Mouse (Mus musculus) cerebellum, adult 2 months (tissue): ENCODE results near the gene Etv6. TPM values are rescaled to one million over a fixed set of nuclear protein-coding genes. Genes with fewer than 3 reads are reported as not detected.

Source experiments
- DNase-seq, 2 experiments: peaks; one replicate each; pipeline ENCODE4 v3.0.0; 2021
- H3K27ac ChIP-seq: fragments of 200-500 bp; 2 replicates; pipeline ENCODE4 v1.5.1; 2012; ENCODE audit warnings: low read length, control low read depth, inconsistent platforms; ENCODE audit not compliant: insufficient read depth
- H3K27me3 ChIP-seq: fragments of 200-500 bp; 2 replicates; pipeline ENCODE4 v1.6.1; 2012; ENCODE audit warnings: inconsistent platforms, mild to moderate bottlenecking, low read length, moderate library complexity; ENCODE audit not compliant: control insufficient read depth, insufficient read depth
- H3K4me1 ChIP-seq: fragments of 200-500 bp; 2 replicates; pipeline ENCODE4 v1.6.1; 2011; ENCODE audit warnings: low read length; ENCODE audit not compliant: control insufficient read depth, insufficient read depth
- H3K4me3 ChIP-seq: fragments of 200-500 bp; replicated peaks from 2 replicates; pipeline ENCODE3; 2011; ENCODE audit warnings: mild to moderate bottlenecking, low read depth, low read length, control low read depth; ENCODE audit not compliant: insufficient read depth
- CTCF ChIP-seq: fragments of 200-500 bp; IDR thresholded peaks from 2 replicates; pipeline ENCODE4 v1.5.1; 2011; ENCODE audit warnings: low read depth, mild to moderate bottlenecking, control low read depth, low read length, moderate library complexity, borderline replicate concordance; ENCODE audit not compliant: insufficient read depth
- POLR2A ChIP-seq: fragments of 200-500 bp; IDR thresholded peaks from 2 replicates; pipeline ENCODE4 v1.6.1; 2011; ENCODE audit warnings: low read length, control low read depth, borderline replicate concordance; ENCODE audit not compliant: insufficient read depth
- whole genome bisulfite sequencing: fragments of 180-500 bp; shearing (Covaris S2); methylation state at CpG from one replicate; pipeline ENCODE4 v1.1.7; 2018; 5-methylcytosine and 5-hydroxymethylcytosine counted together
- polyA plus RNA-seq: library from polyadenylated mRNA; depleted of rRNA; stranded (reverse); fragments of >200 nt; gene quantifications from 2 replicates; pipeline ENCODE4 v1.2.3, GENCODE M21; 2012

Gene Etv6
- polyA plus RNA-seq, 1 experiment, result 8.9 TPM

DNA sequence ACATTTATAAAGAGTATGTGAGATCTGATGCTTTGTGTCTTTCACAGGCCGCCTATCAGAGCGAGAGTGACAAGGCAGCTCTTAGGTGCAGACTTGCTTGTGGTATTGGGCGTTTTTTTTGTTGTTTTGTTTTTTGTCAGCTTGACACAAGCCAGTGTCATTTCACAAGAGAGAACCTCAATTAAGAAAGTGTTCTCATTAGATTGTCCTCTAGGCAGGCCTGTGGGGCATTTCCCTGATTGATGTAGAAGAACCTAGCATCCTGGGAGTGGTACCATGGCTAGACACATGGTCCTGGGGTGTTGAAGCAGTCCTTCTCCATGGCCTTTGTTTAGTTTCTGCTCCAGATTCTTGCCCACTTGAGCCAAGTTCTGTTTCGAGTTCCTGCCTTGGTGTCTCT, 31.5 kb downstream of the Etv6 start:
- WGBS, result 97% methylated on average over 4 of the region's 4 CpGs
- H3K4me1 ChIP-seq, result no peaks in the 10 kb centered on the region
- TF ChIP-seq POLR2A (no peak), CTCF (no peak)
- H3K4me3 ChIP-seq, result no peak overlapping the region
- no peak for DNase-seq
- no peaks in the 10 kb centered on the region for H3K27me3 ChIP-seq
- H3K27ac ChIP-seq, result no peak overlapping the region

DNA sequence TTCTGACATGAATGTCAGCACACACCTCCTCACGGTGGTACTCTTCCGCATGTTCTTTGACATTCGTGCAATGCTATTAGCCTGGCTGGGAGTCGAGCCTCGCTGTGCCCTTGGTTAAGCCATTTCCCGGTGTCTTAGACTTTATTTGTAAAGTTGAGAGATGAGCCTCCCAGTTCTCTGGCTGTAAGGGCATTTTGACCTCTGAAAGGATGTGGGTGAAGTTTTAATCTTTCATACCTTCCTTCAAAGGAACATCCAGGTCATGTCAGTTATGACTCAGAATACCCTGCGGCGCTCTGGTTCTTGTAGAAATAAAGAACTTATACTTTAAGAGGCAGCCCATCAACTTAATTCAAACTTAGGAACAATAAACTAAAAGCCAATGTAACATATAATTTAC, 32.0 kb downstream of the Etv6 start:
- no peak for DNase-seq
- H3K27me3 ChIP-seq, result no peaks in the 10 kb centered on the region

DNA sequence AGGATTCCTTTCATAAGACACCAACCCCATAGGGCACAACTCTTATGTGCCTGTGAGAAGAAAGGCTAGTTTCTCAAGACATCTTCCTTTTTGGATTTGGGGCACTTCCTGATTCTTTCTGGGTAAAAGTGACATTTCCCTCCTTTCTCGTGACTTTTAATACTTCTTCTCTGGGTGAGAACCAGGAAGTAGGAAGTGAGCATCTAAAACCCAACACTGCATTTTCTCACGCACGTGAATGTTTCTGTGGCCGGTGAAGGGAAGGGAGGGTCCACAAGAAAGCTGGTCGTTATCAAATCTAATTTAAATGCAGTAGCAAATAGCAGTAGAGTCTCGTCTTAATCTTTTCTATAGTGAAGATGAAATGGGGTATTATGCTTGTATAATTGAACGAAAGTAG, 36.9 kb downstream of the Etv6 start:
- no peak for DNase-seq
- Histone ChIP-seq H3K27me3 (no peaks in the 10 kb centered on the region), H3K4me3 (no peak overlapping the region), H3K27ac (no peak overlapping the region), H3K4me1 (no peaks in the 10 kb centered on the region)
- WGBS, result 94% methylated on average over 7 of the region's 7 CpGs
- TF ChIP-seq CTCF (no peak), POLR2A (no peak)

More for the DNA sequence above, 32.0 kb downstream of the Etv6 start:
- Histone ChIP-seq H3K27ac (no peak overlapping the region), H3K4me1 (no peaks in the 10 kb centered on the region), H3K4me3 (no peak overlapping the region)
- no peak for TF ChIP-seq CTCF
- TF ChIP-seq POLR2A, result no peak
- 94% methylated on average over 8 of the region's 8 CpGs for WGBS

DNA sequence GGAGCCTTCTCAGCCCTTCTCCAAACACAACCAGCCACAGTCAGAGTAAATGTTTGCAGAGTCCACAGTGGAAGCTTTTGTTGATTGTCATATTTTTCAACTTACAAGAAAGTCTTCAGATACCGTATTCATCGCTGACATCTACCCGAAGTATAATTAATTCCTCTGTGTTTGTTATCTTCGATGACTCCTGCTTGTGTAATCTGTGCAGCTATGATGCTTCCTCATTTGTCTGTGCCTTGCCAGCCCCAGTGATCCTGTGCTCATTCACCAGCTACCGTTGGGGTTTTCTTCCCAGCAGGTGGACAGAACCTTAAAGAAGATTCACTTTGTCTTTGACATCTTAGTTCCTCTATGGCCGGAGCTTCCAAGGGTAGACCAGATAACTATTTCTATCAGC, 37.4 kb downstream of the Etv6 start:
- no peaks in the 10 kb centered on the region for H3K4me1 ChIP-seq
- 87% methylated on average over 6 of the region's 6 CpGs for WGBS
- no peak overlapping the region for H3K27ac ChIP-seq
- DNase-seq, result no peak
- H3K4me3 ChIP-seq, result no peak overlapping the region
- H3K27me3 ChIP-seq, result no peaks in the 10 kb centered on the region
- no peak for TF ChIP-seq CTCF
- no peak for TF ChIP-seq POLR2A

DNA sequence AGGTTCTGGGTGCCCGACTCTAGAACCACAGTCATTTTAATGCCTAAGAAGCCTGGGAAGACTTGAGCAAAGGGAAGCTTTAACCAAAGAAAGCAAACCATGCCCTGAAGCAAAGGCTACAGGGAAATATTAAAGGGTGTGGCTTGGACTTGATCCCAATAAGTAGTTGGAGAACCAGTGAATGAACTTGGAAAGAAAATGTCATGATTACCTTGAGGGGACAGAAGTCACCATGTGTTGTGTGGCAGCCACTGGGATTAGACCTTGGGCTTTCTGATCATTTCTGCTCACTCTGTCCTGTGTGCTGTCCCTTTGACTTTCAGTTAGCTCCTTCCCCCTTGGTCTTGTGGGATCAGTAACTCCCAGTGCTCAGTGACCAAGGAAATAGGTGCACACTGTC, 38.9 kb downstream of the Etv6 start:
- Histone ChIP-seq H3K27me3 (no peaks in the 10 kb centered on the region), H3K4me3 (no peak overlapping the region), H3K27ac (no peak overlapping the region), H3K4me1 (peaks cover 10% of the 10 kb centered on the region)
- no peak for DNase-seq
- TF ChIP-seq POLR2A (no peak), CTCF (no peak)
- 100% methylated on average over 1 of the region's 1 CpGs for WGBS

DNA sequence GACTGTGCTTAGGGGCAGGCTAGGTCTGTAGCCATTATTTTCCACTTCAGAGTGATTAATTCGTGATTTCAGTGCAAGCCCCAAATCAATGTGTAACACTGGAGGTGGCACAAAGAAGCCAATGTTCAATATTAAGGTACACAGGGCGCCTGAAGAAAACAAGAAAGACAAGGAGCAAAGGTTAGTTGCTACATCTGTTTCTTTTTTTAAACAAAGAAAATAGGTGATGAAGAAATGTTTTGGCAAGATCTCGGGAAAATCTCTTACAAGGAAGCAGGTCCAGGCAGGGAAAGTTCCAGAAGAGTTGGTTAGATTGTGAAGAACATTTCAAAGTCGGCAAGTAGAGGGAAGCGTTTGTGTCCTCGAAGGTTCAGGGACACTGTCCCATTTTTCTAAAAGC, 39.5 kb downstream of the Etv6 start:
- 96% methylated on average over 6 of the region's 6 CpGs for WGBS
- Histone ChIP-seq H3K4me3 (no peak overlapping the region), H3K4me1 (peaks cover 10% of the 10 kb centered on the region)

DNA sequence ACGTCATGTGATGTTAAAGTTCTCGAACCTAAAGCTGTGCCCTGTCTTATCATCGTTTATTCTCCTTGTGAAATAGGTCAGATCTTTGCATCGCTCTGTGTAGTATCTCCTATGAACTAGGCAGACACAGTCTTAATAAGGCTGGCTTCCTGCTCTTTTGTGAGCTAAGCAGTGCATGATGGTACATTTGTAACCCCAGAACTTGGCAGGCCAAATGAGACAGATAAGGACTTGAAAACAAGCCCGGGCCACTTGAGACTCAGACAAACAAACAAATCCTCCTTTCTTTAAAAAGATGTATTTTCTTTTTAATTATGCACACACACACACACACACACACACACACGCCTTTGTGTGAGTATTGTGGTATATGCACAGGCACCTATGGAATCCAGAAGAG, 42.5 kb downstream of the Etv6 start:
- TF ChIP-seq CTCF (no peak), POLR2A (no peak)
- peaks cover 10% of the 10 kb centered on the region for H3K4me1 ChIP-seq
- no peak for DNase-seq
- WGBS, result 88% methylated on average over 6 of the region's 6 CpGs
- H3K4me3 ChIP-seq, result no peak overlapping the region
- no peaks in the 10 kb centered on the region for H3K27me3 ChIP-seq
- no peak overlapping the region for H3K27ac ChIP-seq

More for the DNA sequence above, 39.5 kb downstream of the Etv6 start:
- Histone ChIP-seq H3K27ac (no peak overlapping the region), H3K27me3 (no peaks in the 10 kb centered on the region)
- no peak for DNase-seq
- TF ChIP-seq POLR2A (no peak), CTCF (no peak)

DNA sequence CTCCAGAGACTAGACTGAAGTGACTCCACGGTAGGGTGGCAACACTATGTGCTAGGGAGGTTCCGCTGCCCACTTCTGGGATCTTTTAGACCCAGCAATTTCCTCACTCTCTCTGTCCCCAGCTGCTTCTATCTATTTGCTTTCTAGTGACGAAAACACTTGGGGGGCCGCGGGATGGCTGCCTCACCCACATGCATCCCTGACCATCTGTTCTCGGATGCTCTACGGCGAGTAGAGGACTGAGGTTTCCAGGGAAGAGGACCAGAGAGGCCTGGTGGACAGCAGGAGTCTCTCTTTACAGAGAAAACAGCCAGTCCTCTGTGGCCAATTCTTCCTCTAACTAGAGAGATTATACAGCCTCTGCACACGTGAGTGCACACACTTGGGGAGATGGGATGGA, 43.6 kb downstream of the Etv6 start:
- H3K4me1 ChIP-seq, result peaks cover 10% of the 10 kb centered on the region
- no peak for TF ChIP-seq CTCF
- TF ChIP-seq POLR2A, result no peak
- no peak overlapping the region for H3K27ac ChIP-seq
- H3K27me3 ChIP-seq, result no peaks in the 10 kb centered on the region
- WGBS, result 13% methylated on average over 9 of the region's 9 CpGs
- peak; percentile 54 to 62 for DNase-seq
- no peak overlapping the region for H3K4me3 ChIP-seq
